Mouse (Mus musculus): Measurements from ENCODE around the gene Serpinf1. TPM values are rescaled to one million over a fixed set of nuclear protein-coding genes. Genes with fewer than 3 reads are reported as not detected.
"Not testable (repeated sequence)": the region's sequence is repeated elsewhere in the genome, so short reads cannot be mapped to it uniquely, and the experiment has no call there.

Serpinf1 gene
- total RNA-seq, 2 experiments from 2014 or later = 30.8 to 38.9 TPM

GRCm38 (mm10) chr11:75456440-75456871, 34.0 kb upstream of the Serpinf1 start:
- no peak for DNase-seq (ENCODE audit: low spot score in 2 of 2)

GRCm38 (mm10) chr11:75455971-75456370, 33.5 kb upstream of the Serpinf1 start:
- DNase-seq (ENCODE audit: low spot score in 2 of 2) = not testable (repeated sequence)

- DNase-seq (ENCODE audit: low spot score in 2 of 2) = no peak
These were observed 32.7 kb upstream of the Serpinf1 start for GRCm38 (mm10) chr11:75455041-75455736.

- DNase-seq (ENCODE audit: low spot score in 2 of 2) = peak; percentile 77 to 86
These were observed 31.8 kb upstream of the Serpinf1 start, which contains the start of gene Wdr81 for GRCm38 (mm10) chr11:75453991-75454930. Gene Wdr81 (minus strand): TSS chr11:75454717.

- DNase-seq (ENCODE audit: low spot score in 2 of 2) = no peak
These were observed 30.5 kb upstream of the Serpinf1 start for GRCm38 (mm10) chr11:75452812-75453557.

- DNase-seq (ENCODE audit: low spot score in 2 of 2) = no peak
These were observed 29.6 kb upstream of the Serpinf1 start for GRCm38 (mm10) chr11:75452081-75452480.

GRCm38 (mm10) chr11:75450936-75451335, 28.4 kb upstream of the Serpinf1 start:
- DNase-seq (ENCODE audit: low spot score in 2 of 2) = no peak

GRCm38 (mm10) chr11:75450304-75450908, 27.9 kb upstream of the Serpinf1 start:
- DNase-seq (ENCODE audit: low spot score in 2 of 2) = no peak

GRCm38 (mm10) chr11:75449695-75450094, 27.2 kb upstream of the Serpinf1 start:
- DNase-seq (ENCODE audit: low spot score in 2 of 2) = no peak

- no peak for DNase-seq (ENCODE audit: low spot score in 2 of 2)
These were observed 26.1 kb upstream of the Serpinf1 start for GRCm38 (mm10) chr11:75448575-75448974.

- no peak for DNase-seq (ENCODE audit: low spot score in 2 of 2)
These were observed 21.2 kb upstream of the Serpinf1 start for GRCm38 (mm10) chr11:75443711-75444110.

GRCm38 (mm10) chr11:75441601-75442000, 19.1 kb upstream of the Serpinf1 start:
- DNase-seq (ENCODE audit: low spot score in 2 of 2) = peak; percentile 44 to 55

- no peak for DNase-seq (ENCODE audit: low spot score in 2 of 2)
These were observed 18.5 kb upstream of the Serpinf1 start for GRCm38 (mm10) chr11:75441034-75441433.

GRCm38 (mm10) chr11:75439951-75440350, 17.4 kb upstream of the Serpinf1 start:
- DNase-seq (ENCODE audit: low spot score in 2 of 2) = no peak

GRCm38 (mm10) chr11:75439363-75439762, 16.9 kb upstream of the Serpinf1 start, which contains the start of gene Serpinf2:
Gene Serpinf2 (minus strand): TSS chr11:75439591.
- no peak for DNase-seq (ENCODE audit: low spot score in 2 of 2)

GRCm38 (mm10) chr11:75438804-75439203, 16.3 kb upstream of the Serpinf1 start:
- DNase-seq (ENCODE audit: low spot score in 2 of 2) = no peak

- no peak for DNase-seq (ENCODE audit: low spot score in 2 of 2)
These were observed 15.7 kb upstream of the Serpinf1 start for GRCm38 (mm10) chr11:75438194-75438593.

GRCm38 (mm10) chr11:75434138-75434537, 11.6 kb upstream of the Serpinf1 start:
- no peak for DNase-seq (ENCODE audit: low spot score in 2 of 2)

GRCm38 (mm10) chr11:75431307-75431706, 8.8 kb upstream of the Serpinf1 start:
- DNase-seq (ENCODE audit: low spot score in 2 of 2) = peak; percentile 89 to 91

GRCm38 (mm10) chr11:75429019-75429705, 6.7 kb upstream of the Serpinf1 start:
- DNase-seq (ENCODE audit: low spot score in 2 of 2) = no peak

Data from layer of hippocampus, postnatal 10 days (tissue).